Mouse (Mus musculus) erythroblast, embryonic 14.5 days (primary cell): ENCODE measurements at regions not wholly inside any gene's neighbourhood (a gene's known extent, or its start where the extent isn't known, plus 50 kb on each side); places are given as distances from the start of the nearest gene placed in this dataset.

Experiments used
- GATA1 ChIP-seq: IDR thresholded peaks from 2 replicates; pipeline ENCODE4 v1.6.1; 2012; ENCODE audit warnings: low read length, inconsistent platforms, mixed read lengths
- TAL1 ChIP-seq: IDR thresholded peaks from 3 replicates; pipeline ENCODE4 v1.6.1; 2012; ENCODE audit warnings: low read length, inconsistent platforms, mixed read lengths

DNA sequence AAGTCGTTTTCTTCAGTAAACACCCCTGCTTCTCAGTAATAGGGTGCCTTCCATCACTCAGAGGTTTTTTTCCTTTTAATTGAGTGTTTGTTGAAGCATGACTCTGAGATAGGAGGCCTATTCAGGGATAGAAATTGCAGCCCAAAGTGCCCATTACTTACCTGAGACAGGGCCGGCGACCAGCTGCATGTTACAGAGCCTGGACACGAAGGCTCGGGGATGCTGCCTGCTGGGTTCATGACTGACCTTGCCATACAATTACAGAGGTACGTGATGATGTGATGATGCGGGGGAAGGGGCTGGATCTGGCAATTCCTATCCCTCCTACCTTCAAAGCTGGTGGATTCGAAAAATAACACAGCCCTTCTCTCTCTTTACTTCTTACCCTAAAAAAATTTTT, 146.7 kb downstream of the Rwdd3 start:
- TF ChIP-seq GATA1 (no peak), TAL1 (no peak)
